Comparison of ENCODE assay signal across 8 mouse cellular contexts in the genomic region with DNA sequence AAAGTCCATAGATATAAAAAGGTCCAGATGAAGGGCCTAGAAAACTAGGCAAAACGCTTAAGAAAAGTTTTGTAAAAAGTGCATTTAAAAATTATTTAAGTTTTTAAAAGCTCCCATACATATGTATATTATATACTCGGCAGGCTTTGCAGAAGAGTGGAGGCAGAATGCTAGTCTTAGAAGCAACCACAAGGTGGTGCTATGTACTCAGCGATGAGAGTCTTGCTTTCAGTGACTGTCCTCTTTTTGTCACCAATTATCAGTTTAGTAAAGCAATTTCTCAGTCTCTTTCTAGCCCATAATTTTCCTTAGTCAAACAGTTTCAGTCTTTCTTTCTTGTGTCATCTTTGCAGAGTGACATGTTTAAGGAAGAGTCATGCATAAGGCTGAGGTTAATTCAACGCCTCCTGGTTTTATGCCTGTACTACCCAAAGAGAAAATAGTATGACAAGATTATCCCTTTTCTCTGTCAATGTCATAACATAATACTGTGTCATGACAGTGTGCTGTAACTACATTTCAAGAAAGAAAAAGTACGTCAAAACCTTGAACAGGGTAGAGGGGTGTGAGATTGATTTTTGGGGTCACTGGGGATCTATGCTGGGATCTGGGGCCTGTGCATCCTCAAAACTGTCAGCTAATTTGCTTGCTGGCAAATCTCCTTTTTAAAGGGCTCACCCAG. TPM values are rescaled to one million over a fixed set of nuclear protein-coding genes. Genes with fewer than 3 reads are reported as not detected.
DNase-seq lines count a peak whose midpoint lies in the region; ATAC-seq and TF ChIP-seq lines count a peak whose summit lies in the region.

No protein-coding gene starts in this region.

- WGBS in lung, adult 2 months: 27% methylated on average over 5 of the region's 5 CpGs
- WGBS in embryonic facial prominence, embryonic 11.5 days: 34% methylated on average over 5 of the region's 5 CpGs
- WGBS in limb, embryonic 14.5 days: 30% methylated on average over 5 of the region's 5 CpGs
- 32% methylated on average over 5 of the region's 5 CpGs for WGBS in neural tube, embryonic 14.5 days

- peak; percentile 52 for ATAC-seq in activated CD4-positive, CD25-positive, alpha-beta regulatory T cell, adult 4 months
- ATAC-seq in embryonic facial prominence, embryonic 11.5 days (replicated peaks; ENCODE audit: insufficient number of reproducible peaks, low FRiP score, low TSS enrichment, low read depth): 0 out of 2 replicates have a peak, but pooled peaks have one; percentile 31
- ATAC-seq in inflammation-experienced regulatory T-cells, adult 6 months: peak; percentile 32
- peak; percentile 62; the same call in 1 of the 2 replicates for ATAC-seq in limb, embryonic 14.5 days (ENCODE audit: low FRiP score, low read depth)
- peak; percentile 86 for ATAC-seq in neural tube, embryonic 14.5 days (ENCODE audit: low read depth)

- no peak for TF ChIP-seq POLR2A in lung, adult 2 months (IDR thresholded peaks at IDR 0.05; ENCODE audit: borderline replicate concordance, extremely low read depth, low read depth, low read length)
- TF ChIP-seq POLR2A in limb, embryonic 14.5 days (IDR thresholded peaks at IDR 0.05; ENCODE audit: borderline replicate concordance, extremely low read depth, insufficient read depth, insufficient read length): no peak

- peak; percentile 44 for TF ChIP-seq CTCF in lung, adult 2 months (IDR thresholded peaks at IDR 0.05; ENCODE audit: insufficient read depth, low read length)

- H3K9ac ChIP-seq in embryonic facial prominence, embryonic 11.5 days (replicated peaks; ENCODE audit: low read length): no peak overlapping the region
- no peak overlapping the region for H3K9ac ChIP-seq in limb, embryonic 14.5 days (ENCODE audit: low read depth, low read length, severe bottlenecking)
- H3K9ac ChIP-seq in neural tube, embryonic 14.5 days (replicated peaks; ENCODE audit: low read depth, low read length): no peak overlapping the region

- no peak overlapping the region for H3K4me2 ChIP-seq in embryonic facial prominence, embryonic 11.5 days (ENCODE audit: low read depth, low read length)
- H3K4me2 ChIP-seq in limb, embryonic 14.5 days (replicated peaks; ENCODE audit: low read depth, low read length, severe bottlenecking): no peak overlapping the region
- H3K4me2 ChIP-seq in neural tube, embryonic 14.5 days (ENCODE audit: low read depth, low read length): no peak overlapping the region

- H3K4me3 ChIP-seq in lung, adult 2 months (replicated peaks; ENCODE audit: extremely low read depth, low read depth, low read length): no peak overlapping the region
- no peak overlapping the region for H3K4me3 ChIP-seq in embryonic facial prominence, embryonic 11.5 days (ENCODE audit: low read depth, low read length)
- H3K4me3 ChIP-seq in limb, embryonic 14.5 days (replicated peaks; ENCODE audit: low read length): no peak overlapping the region
- H3K4me3 ChIP-seq in neural tube, embryonic 14.5 days (ENCODE audit: low read depth, low read length): no peak overlapping the region

- DNase-seq in lung, adult 2 months: no peak
- no peak for DNase-seq in lung, postnatal 14 days
- peak; percentile 79 for DNase-seq in embryonic facial prominence, embryonic 11.5 days (ENCODE audit: low spot score)
- DNase-seq in limb, embryonic 14.5 days (ENCODE audit: low spot score): peak; percentile 82
- DNase-seq in testis, postnatal 10 days (ENCODE audit: low spot score): no peak

- no peaks in the 10 kb centered on the region for H3K9me3 ChIP-seq in embryonic facial prominence, embryonic 11.5 days (replicated peaks; ENCODE audit: control insufficient read depth, low read length)
- no peaks in the 10 kb centered on the region for H3K9me3 ChIP-seq in limb, embryonic 14.5 days (ENCODE audit: control insufficient read depth, low read length)
- no peaks in the 10 kb centered on the region for H3K9me3 ChIP-seq in neural tube, embryonic 14.5 days (ENCODE audit: control insufficient read depth, low read length)

- no peaks in the 10 kb centered on the region for H3K36me3 ChIP-seq in embryonic facial prominence, embryonic 11.5 days (replicated peaks; ENCODE audit: control insufficient read depth, insufficient read depth, low read depth, low read length)
- no peaks in the 10 kb centered on the region for H3K36me3 ChIP-seq in limb, embryonic 14.5 days (ENCODE audit: control insufficient read depth, insufficient read depth, low read length)
- no peaks in the 10 kb centered on the region for H3K36me3 ChIP-seq in neural tube, embryonic 14.5 days (ENCODE audit: control insufficient read depth, insufficient read depth, low read length)

- H3K27ac ChIP-seq in embryonic facial prominence, embryonic 11.5 days (replicated peaks; ENCODE audit: low read depth, low read length): no peak overlapping the region
- H3K27ac ChIP-seq in limb, embryonic 14.5 days (replicated peaks; ENCODE audit: low read depth, low read length): no peak overlapping the region
- H3K27ac ChIP-seq in neural tube, embryonic 14.5 days (ENCODE audit: low read depth, low read length): no peak overlapping the region

- H3K4me1 ChIP-seq in lung, adult 2 months (ENCODE audit: control insufficient read depth, insufficient read depth, low read length): no peaks in the 10 kb centered on the region
- no peaks in the 10 kb centered on the region for H3K4me1 ChIP-seq in embryonic facial prominence, embryonic 11.5 days (ENCODE audit: control insufficient read depth, insufficient read depth, low read length)
- no peaks in the 10 kb centered on the region for H3K4me1 ChIP-seq in limb, embryonic 14.5 days (ENCODE audit: control insufficient read depth, insufficient read depth, low read length)
- no peaks in the 10 kb centered on the region for H3K4me1 ChIP-seq in neural tube, embryonic 14.5 days (ENCODE audit: control insufficient read depth, insufficient read depth, low read length)

- no peaks in the 10 kb centered on the region for H3K27me3 ChIP-seq in embryonic facial prominence, embryonic 11.5 days (ENCODE audit: control insufficient read depth, insufficient read depth, low read length)
- no peaks in the 10 kb centered on the region for H3K27me3 ChIP-seq in limb, embryonic 14.5 days (ENCODE audit: control insufficient read depth, insufficient read depth, low read length)
- H3K27me3 ChIP-seq in neural tube, embryonic 14.5 days (ENCODE audit: control insufficient read depth, insufficient read depth, low read length): no peaks in the 10 kb centered on the region

RNA-seq across cellular contexts. Expression of gene Aplnr, which starts 12.7 kb away (rescaled TPM):
- polyA plus RNA-seq in lung, adult 2 months (2012; rRNA removed): 62.0 and 66.0 TPM in 2 replicates
- not detected for polyA plus RNA-seq in activated CD4-positive, CD25-positive, alpha-beta regulatory T cell, adult 4 months (2017; shearing (Covaris generic))
- polyA plus RNA-seq in embryonic facial prominence, embryonic 11.5 days (2014; fragmentation: Nextera tagmentation; extraction: Ambion mirVana): 35.6 and 41.0 TPM in 2 replicates
- not detected for polyA plus RNA-seq in inflammation-experienced regulatory T-cells, adult 6 months (2017; shearing (Covaris generic))
- 37.0 and 38.2 TPM in 2 replicates for polyA plus RNA-seq in limb, embryonic 14.5 days (2012; rRNA removed)
- polyA plus RNA-seq in limb, embryonic 14.5 days (2014; fragmentation: Nextera tagmentation; extraction: Ambion mirVana): 47.3 and 47.9 TPM in 2 replicates
- polyA plus RNA-seq in neural tube, embryonic 14.5 days (2014; fragmentation: Nextera tagmentation; extraction: Ambion mirVana): 12.8 and 40.6 TPM in 2 replicates

Comparison
In these comparisons a context has a peak if more than half of its experiments do, and no peak if none do; other contexts are left out.
1. DNase-seq: peak in embryonic facial prominence, embryonic 11.5 days (single experiment) and limb, embryonic 14.5 days (single experiment); none in lung, adult 2 months (single experiment), lung, postnatal 14 days (single experiment) and testis, postnatal 10 days (single experiment).
2. ATAC-seq: peak in every context shown above with its lines; median percentile 86 in neural tube, embryonic 14.5 days; 62 in limb, embryonic 14.5 days; 52 in activated CD4-positive, CD25-positive, alpha-beta regulatory T cell, adult 4 months; 32 in inflammation-experienced regulatory T-cells, adult 6 months; 31 in embryonic facial prominence, embryonic 11.5 days.
3. RNA of gene Aplnr, which starts 12.7 kb away (polyA plus RNA-seq): 62.0 to 66.0 TPM in lung, adult 2 months, 37.0 to 47.9 TPM in limb, embryonic 14.5 days, 35.6 to 41.0 TPM in embryonic facial prominence, embryonic 11.5 days and 12.8 to 40.6 TPM in neural tube, embryonic 14.5 days; not detected in activated CD4-positive, CD25-positive, alpha-beta regulatory T cell, adult 4 months and not detected in inflammation-experienced regulatory T-cells, adult 6 months; every median in the first group is over 10 times any median in the second.